Mouse (Mus musculus) heart, adult 8-10 months (tissue): Measurements from ENCODE around the gene Basp1. TPM values are rescaled to one million over a fixed set of nuclear protein-coding genes. Genes with fewer than 3 reads are reported as not detected.

ENCODE experiments used
- DNase-seq: peaks from one replicate; pipeline ENCODE4 v3.0.0; 2022; ENCODE audit warnings: low spot score
- total RNA-seq, 4 experiments: library from RNA; stranded (reverse); gene quantifications; 2 replicates each; pipeline ENCODE4 v1.2.4; 2022

Basp1 gene
- total RNA-seq, 4 experiments from 2014 or later, result 0.73 to 0.91 (median 0.83) TPM

- DNase-seq, result no peak
Observed at GRCm38 (mm10) chr15:25364160-25364818, 49.3 kb downstream of the Basp1 start.

- no peak for DNase-seq
Observed at GRCm38 (mm10) chr15:25363636-25364035, 49.9 kb downstream of the Basp1 start.

GRCm38 (mm10) chr15:25360825-25361224 lies 52.7 kb downstream of the Basp1 start:
- DNase-seq, result no peak

- DNase-seq, result no peak
Observed at GRCm38 (mm10) chr15:25358680-25359097, 54.9 kb downstream of the Basp1 start.

GRCm38 (mm10) chr15:25355339-25355738 lies 58.2 kb downstream of the Basp1 start:
- no peak for DNase-seq

- peak; percentile 4 for DNase-seq
Observed at GRCm38 (mm10) chr15:25354738-25355137, 58.8 kb downstream of the Basp1 start.

GRCm38 (mm10) chr15:25353498-25353897 lies 60.1 kb downstream of the Basp1 start:
- DNase-seq, result no peak

- no peak for DNase-seq
Observed at GRCm38 (mm10) chr15:25343263-25343662, 70.3 kb downstream of the Basp1 start.

- no peak for DNase-seq
Observed at GRCm38 (mm10) chr15:25335277-25335676, 78.3 kb downstream of the Basp1 start.

- no peak for DNase-seq
Observed at GRCm38 (mm10) chr15:25331877-25332445, 81.6 kb downstream of the Basp1 start.

GRCm38 (mm10) chr15:25330946-25331345 lies 82.6 kb downstream of the Basp1 start:
- no peak for DNase-seq

GRCm38 (mm10) chr15:25322601-25323000 lies 91.0 kb downstream of the Basp1 start:
- DNase-seq, result no peak

- DNase-seq, result no peak
Observed at GRCm38 (mm10) chr15:25322111-25322510, 91.5 kb downstream of the Basp1 start.

GRCm38 (mm10) chr15:25321636-25322035 lies 91.9 kb downstream of the Basp1 start:
- no peak for DNase-seq

GRCm38 (mm10) chr15:25314471-25314870 lies 99.1 kb downstream of the Basp1 start:
- DNase-seq, result no peak

Other genes starting within 250 kb of the Basp1 start
- gene Myo10, start 208.8 kb upstream of the Basp1 start, total RNA-seq, result 10 to 100 TPM; 71.7 to 84.5 (median 73.3) TPM